Mouse (Mus musculus): Measurements from ENCODE around the gene Traip. TPM values are rescaled to one million over a fixed set of nuclear protein-coding genes. Genes with fewer than 3 reads are reported as not detected.

Gene Traip
- total and polyA plus RNA-seq, 2 experiments from 2014 or later: 3.3 to 4.8 TPM

- ATAC-seq (ENCODE audit: insufficient read depth, low read depth): 0 out of 2 replicates have a peak, but pooled peaks have one; percentile 36
These were observed 23.0 kb upstream of the Traip start for GRCm38 (mm10) chr9:107926920-107927420.

GRCm38 (mm10) chr9:107927749-107928148, 22.2 kb upstream of the Traip start:
- DNase-seq (ENCODE audit: low spot score): no peak
- Histone ChIP-seq H3K4me1 (ENCODE audit: control insufficient read depth, insufficient read depth) (peaks cover 38% of the 10 kb centered on the region), H3K9ac (replicated peaks; ENCODE audit: low read depth, low read length) (no peak overlapping the region), H3K9me3 (replicated peaks; ENCODE audit: control insufficient read depth, low read length) (no peaks in the 10 kb centered on the region), H3K27ac (ENCODE audit: low read depth) (no peak overlapping the region), H3K4me2 (ENCODE audit: low read depth, low read length) (no peak overlapping the region), H3K36me3 (replicated peaks; ENCODE audit: control insufficient read depth, insufficient read depth, low read length) (no peaks in the 10 kb centered on the region), H3K27me3 (ENCODE audit: control insufficient read depth, insufficient read depth, low read length) (no peaks in the 10 kb centered on the region), H3K4me3 (ENCODE audit: low read depth, low read length) (no peak overlapping the region)
- WGBS: 72% methylated on average over 5 of the region's 5 CpGs
- ATAC-seq (ENCODE audit: insufficient read depth, low read depth): no peak
- no peak for TF ChIP-seq EP300 (IDR thresholded peaks at IDR 0.05; ENCODE audit: low read depth)
- TF ChIP-seq CTCF (IDR thresholded peaks at IDR 0.05; ENCODE audit: low read depth): no peak

More at GRCm38 (mm10) chr9:107926920-107927420, 23.0 kb upstream of the Traip start:
- no peaks in the 10 kb centered on the region for H3K9me3 ChIP-seq (replicated peaks; ENCODE audit: control insufficient read depth, low read length)
- WGBS: 19% methylated on average over 9 of the region's 9 CpGs
- H3K4me3 ChIP-seq (ENCODE audit: low read depth, low read length): no peak overlapping the region
- no peak overlapping the region for H3K27ac ChIP-seq (ENCODE audit: low read depth)
- TF ChIP-seq EP300 (IDR thresholded peaks at IDR 0.05; ENCODE audit: low read depth): no peak
- TF ChIP-seq CTCF (IDR thresholded peaks at IDR 0.05; ENCODE audit: low read depth): no peak
- no peak for DNase-seq (ENCODE audit: low spot score)
- H3K9ac ChIP-seq (replicated peaks; ENCODE audit: low read depth, low read length): no peak overlapping the region
- H3K4me2 ChIP-seq (ENCODE audit: low read depth, low read length): no peak overlapping the region
- H3K36me3 ChIP-seq (replicated peaks; ENCODE audit: control insufficient read depth, insufficient read depth, low read length): no peaks in the 10 kb centered on the region
- H3K4me1 ChIP-seq (ENCODE audit: control insufficient read depth, insufficient read depth): peaks cover 38% of the 10 kb centered on the region
- no peaks in the 10 kb centered on the region for H3K27me3 ChIP-seq (ENCODE audit: control insufficient read depth, insufficient read depth, low read length)

- H3K4me1 ChIP-seq (ENCODE audit: control insufficient read depth, insufficient read depth): peaks cover 38% of the 10 kb centered on the region
- no peaks in the 10 kb centered on the region for H3K9me3 ChIP-seq (replicated peaks; ENCODE audit: control insufficient read depth, low read length)
- H3K36me3 ChIP-seq (replicated peaks; ENCODE audit: control insufficient read depth, insufficient read depth, low read length): no peaks in the 10 kb centered on the region
- H3K9ac ChIP-seq (replicated peaks; ENCODE audit: low read depth, low read length): no peak within 1 kb of the TSS
- H3K4me2 ChIP-seq (ENCODE audit: low read depth, low read length): no peak within 1 kb of the TSS
- DNase-seq (ENCODE audit: low spot score) (no peak), ATAC-seq (ENCODE audit: insufficient read depth, low read depth) (no peak)
- H3K4me3 ChIP-seq (ENCODE audit: low read depth, low read length): no peak within 1 kb of the TSS
- no peak within 1 kb of the TSS for H3K27ac ChIP-seq (ENCODE audit: low read depth)
- 75% methylated on average over 3 of the region's 3 CpGs for WGBS
- TF ChIP-seq CTCF (IDR thresholded peaks at IDR 0.05; ENCODE audit: low read depth) (no peak), EP300 (IDR thresholded peaks at IDR 0.05; ENCODE audit: low read depth) (no peak)
- no peaks in the 10 kb centered on the region for H3K27me3 ChIP-seq (ENCODE audit: control insufficient read depth, insufficient read depth, low read length)
These were observed 21.8 kb upstream of the Traip start, which contains the start of gene Actl11 for GRCm38 (mm10) chr9:107928169-107928568. TSS of gene Actl11 (plus strand) at chr9:107928469.

GRCm38 (mm10) chr9:107932221-107932620, 17.7 kb upstream of the Traip start:
- DNase-seq (ENCODE audit: low spot score) (no peak), ATAC-seq (ENCODE audit: insufficient read depth, low read depth) (no peak)
- no peak overlapping the region for H3K4me2 ChIP-seq (ENCODE audit: low read depth, low read length)
- H3K27ac ChIP-seq (ENCODE audit: low read depth): no peak overlapping the region
- no peak overlapping the region for H3K4me3 ChIP-seq (ENCODE audit: low read depth, low read length)
- no peaks in the 10 kb centered on the region for H3K9me3 ChIP-seq (replicated peaks; ENCODE audit: control insufficient read depth, low read length)
- no peaks in the 10 kb centered on the region for H3K36me3 ChIP-seq (replicated peaks; ENCODE audit: control insufficient read depth, insufficient read depth, low read length)
- 74% methylated on average over 4 of the region's 4 CpGs for WGBS
- H3K4me1 ChIP-seq (ENCODE audit: control insufficient read depth, insufficient read depth): peaks cover 22% of the 10 kb centered on the region
- peaks cover 26% of the 10 kb centered on the region for H3K27me3 ChIP-seq (ENCODE audit: control insufficient read depth, insufficient read depth, low read length)
- TF ChIP-seq EP300 (IDR thresholded peaks at IDR 0.05; ENCODE audit: low read depth) (no peak), CTCF (IDR thresholded peaks at IDR 0.05; ENCODE audit: low read depth) (no peak)
- no peak overlapping the region for H3K9ac ChIP-seq (replicated peaks; ENCODE audit: low read depth, low read length)

- TF ChIP-seq CTCF (IDR thresholded peaks at IDR 0.05; ENCODE audit: low read depth): no peak
- no peak for TF ChIP-seq EP300 (IDR thresholded peaks at IDR 0.05; ENCODE audit: low read depth)
- Histone ChIP-seq H3K27me3 (ENCODE audit: control insufficient read depth, insufficient read depth, low read length) (peaks cover 42% of the 10 kb centered on the region), H3K4me2 (ENCODE audit: low read depth, low read length) (no peak overlapping the region), H3K27ac (ENCODE audit: low read depth) (no peak overlapping the region), H3K36me3 (replicated peaks; ENCODE audit: control insufficient read depth, insufficient read depth, low read length) (no peaks in the 10 kb centered on the region), H3K4me1 (ENCODE audit: control insufficient read depth, insufficient read depth) (peaks cover 8% of the 10 kb centered on the region), H3K9me3 (replicated peaks; ENCODE audit: control insufficient read depth, low read length) (no peaks in the 10 kb centered on the region), H3K9ac (replicated peaks; ENCODE audit: low read depth, low read length) (no peak overlapping the region), H3K4me3 (ENCODE audit: low read depth, low read length) (no peak overlapping the region)
- DNase-seq (ENCODE audit: low spot score) (no peak), ATAC-seq (ENCODE audit: insufficient read depth, low read depth) (no peak)
- 81% methylated on average over 11 of the region's 11 CpGs for WGBS
These were observed 15.8 kb upstream of the Traip start for GRCm38 (mm10) chr9:107934146-107934545.

- H3K9me3 ChIP-seq (replicated peaks; ENCODE audit: control insufficient read depth, low read length): no peaks in the 10 kb centered on the region
- H3K27ac ChIP-seq (ENCODE audit: low read depth): no peak within 1 kb of the TSS
- no peak for TF ChIP-seq EP300 (IDR thresholded peaks at IDR 0.05; ENCODE audit: low read depth)
- TF ChIP-seq CTCF (IDR thresholded peaks at IDR 0.05; ENCODE audit: low read depth): no peak
- ATAC-seq (ENCODE audit: insufficient read depth, low read depth) (no peak), DNase-seq (ENCODE audit: low spot score) (no peak)
- peak within 1 kb of the TSS; percentile 40; the same call in 1 of the 2 replicates for H3K9ac ChIP-seq (replicated peaks; ENCODE audit: low read depth, low read length)
- H3K4me1 ChIP-seq (ENCODE audit: control insufficient read depth, insufficient read depth): peaks cover 8% of the 10 kb centered on the region
- no peaks in the 10 kb centered on the region for H3K36me3 ChIP-seq (replicated peaks; ENCODE audit: control insufficient read depth, insufficient read depth, low read length)
- 26% methylated on average over 3 of the region's 3 CpGs for WGBS
- H3K4me2 ChIP-seq (ENCODE audit: low read depth, low read length): peak within 1 kb of the TSS; percentile 77
- H3K27me3 ChIP-seq (ENCODE audit: control insufficient read depth, insufficient read depth, low read length): peaks cover 43% of the 10 kb centered on the region
- peak within 1 kb of the TSS; percentile 49 for H3K4me3 ChIP-seq (ENCODE audit: low read depth, low read length)
These were observed 14.6 kb upstream of the Traip start, which contains the start of gene Camkv for GRCm38 (mm10) chr9:107935374-107935773. TSS of gene Camkv (plus strand) at chr9:107935674.
